Mouse (Mus musculus): ENCODE data around the gene Ubiad1. TPM values are rescaled to one million over a fixed set of nuclear protein-coding genes. Genes with fewer than 3 reads are reported as not detected.
A peak's percentile ranks its signal among the peaks of the same experiment; 100 is the strongest.

Gene Ubiad1
- polyA plus RNA-seq, 1 experiment from 2014 or later = 19.2 TPM

GRCm38 (mm10) chr4:148403402-148403801 is 41.2 kb downstream of the Ubiad1 start:
- no peak for TF ChIP-seq CTCF (IDR thresholded peaks at IDR 0.05; ENCODE audit: low read depth)
- Histone ChIP-seq H3K9ac (no peak overlapping the region), H3K27me3 (ENCODE audit: insufficient read depth, low read length) (peaks cover 35% of the 10 kb centered on the region), H3K4me2 (no peak overlapping the region), H3K27ac (ENCODE audit: low read depth) (no peak overlapping the region), H3K9me3 (ENCODE audit: low read depth, low read length) (no peaks in the 10 kb centered on the region), H3K36me3 (ENCODE audit: insufficient read depth) (no peaks in the 10 kb centered on the region), H3K4me1 (ENCODE audit: insufficient read depth) (no peaks in the 10 kb centered on the region), H3K4me3 (ENCODE audit: low read depth, low read length) (no peak overlapping the region)
- DNase-seq (no peak), ATAC-seq (ENCODE audit: insufficient read depth) (no peak)
- WGBS = 20% methylated on average over 12 of the region's 12 CpGs

GRCm38 (mm10) chr4:148399437-148400094 is 45.0 kb downstream of the Ubiad1 start:
- ATAC-seq (ENCODE audit: insufficient read depth) (no peak), DNase-seq (no peak)
- 71% methylated on average over 9 of the region's 9 CpGs for WGBS
- H3K4me1 ChIP-seq (ENCODE audit: insufficient read depth) = no peaks in the 10 kb centered on the region
- H3K27me3 ChIP-seq (ENCODE audit: insufficient read depth, low read length) = peaks cover 17% of the 10 kb centered on the region
- no peak overlapping the region for H3K4me2 ChIP-seq
- H3K36me3 ChIP-seq (ENCODE audit: insufficient read depth) = no peaks in the 10 kb centered on the region
- no peaks in the 10 kb centered on the region for H3K9me3 ChIP-seq (ENCODE audit: low read depth, low read length)
- H3K4me3 ChIP-seq (ENCODE audit: low read depth, low read length) = no peak overlapping the region
- H3K9ac ChIP-seq = no peak overlapping the region
- TF ChIP-seq CTCF (IDR thresholded peaks at IDR 0.05; ENCODE audit: low read depth) = 0 out of 2 replicates have a peak, but pooled peaks have one; percentile 10
- H3K27ac ChIP-seq (ENCODE audit: low read depth) = no peak overlapping the region

GRCm38 (mm10) chr4:148397531-148398287 is 46.9 kb downstream of the Ubiad1 start:
- no peak; the same call in 1 of the 2 replicates for TF ChIP-seq CTCF (IDR thresholded peaks at IDR 0.05; ENCODE audit: low read depth)

GRCm38 (mm10) chr4:148397113-148397512 is 47.5 kb downstream of the Ubiad1 start:
- no peak overlapping the region for H3K9ac ChIP-seq
- no peaks in the 10 kb centered on the region for H3K9me3 ChIP-seq (ENCODE audit: low read depth, low read length)
- H3K4me3 ChIP-seq (ENCODE audit: low read depth, low read length) = no peak overlapping the region
- H3K36me3 ChIP-seq (ENCODE audit: insufficient read depth) = no peaks in the 10 kb centered on the region
- no peak for DNase-seq
- no peak overlapping the region for H3K27ac ChIP-seq (ENCODE audit: low read depth)
- H3K4me1 ChIP-seq (ENCODE audit: insufficient read depth) = no peaks in the 10 kb centered on the region
- ATAC-seq (ENCODE audit: insufficient read depth) = no peak
- TF ChIP-seq CTCF (IDR thresholded peaks at IDR 0.05; ENCODE audit: low read depth) = no peak
- 73% methylated on average over 4 of the region's 4 CpGs for WGBS
- no peaks in the 10 kb centered on the region for H3K27me3 ChIP-seq (ENCODE audit: insufficient read depth, low read length)
- H3K4me2 ChIP-seq = no peak overlapping the region

More at GRCm38 (mm10) chr4:148397531-148398287, 46.9 kb downstream of the Ubiad1 start:
- no peak for DNase-seq
- Histone ChIP-seq H3K9me3 (ENCODE audit: low read depth, low read length) (no peaks in the 10 kb centered on the region), H3K27me3 (ENCODE audit: insufficient read depth, low read length) (no peaks in the 10 kb centered on the region), H3K4me1 (ENCODE audit: insufficient read depth) (no peaks in the 10 kb centered on the region), H3K27ac (ENCODE audit: low read depth) (no peak overlapping the region), H3K36me3 (ENCODE audit: insufficient read depth) (no peaks in the 10 kb centered on the region), H3K4me3 (ENCODE audit: low read depth, low read length) (no peak overlapping the region), H3K4me2 (no peak overlapping the region), H3K9ac (no peak overlapping the region)
- ATAC-seq (ENCODE audit: insufficient read depth) = no peak
- 74% methylated on average over 18 of the region's 18 CpGs for WGBS

GRCm38 (mm10) chr4:148395875-148396274 is 48.7 kb downstream of the Ubiad1 start:
- H3K27ac ChIP-seq (ENCODE audit: low read depth) = no peak overlapping the region
- DNase-seq (no peak), ATAC-seq (ENCODE audit: insufficient read depth) (no peak)
- H3K36me3 ChIP-seq (ENCODE audit: insufficient read depth) = no peaks in the 10 kb centered on the region
- WGBS = 77% methylated on average over 6 of the region's 6 CpGs
- no peak for TF ChIP-seq CTCF (IDR thresholded peaks at IDR 0.05; ENCODE audit: low read depth)
- H3K4me3 ChIP-seq (ENCODE audit: low read depth, low read length) = no peak overlapping the region
- H3K9me3 ChIP-seq (ENCODE audit: low read depth, low read length) = no peaks in the 10 kb centered on the region
- H3K9ac ChIP-seq = no peak overlapping the region
- no peaks in the 10 kb centered on the region for H3K27me3 ChIP-seq (ENCODE audit: insufficient read depth, low read length)
- no peak overlapping the region for H3K4me2 ChIP-seq
- H3K4me1 ChIP-seq (ENCODE audit: insufficient read depth) = no peaks in the 10 kb centered on the region

GRCm38 (mm10) chr4:148395198-148395597 is 49.4 kb downstream of the Ubiad1 start:
- ATAC-seq (ENCODE audit: insufficient read depth) (no peak), DNase-seq (no peak)

GRCm38 (mm10) chr4:148391714-148392310 is 52.8 kb downstream of the Ubiad1 start:
- Histone ChIP-seq H3K9ac (no peak overlapping the region), H3K4me3 (ENCODE audit: low read depth, low read length) (no peak overlapping the region), H3K4me2 (no peak overlapping the region), H3K27me3 (ENCODE audit: insufficient read depth, low read length) (no peaks in the 10 kb centered on the region), H3K27ac (ENCODE audit: low read depth) (no peak overlapping the region), H3K4me1 (ENCODE audit: insufficient read depth) (no peaks in the 10 kb centered on the region), H3K9me3 (ENCODE audit: low read depth, low read length) (no peaks in the 10 kb centered on the region), H3K36me3 (ENCODE audit: insufficient read depth) (no peaks in the 10 kb centered on the region)
- DNase-seq (no peak), ATAC-seq (ENCODE audit: insufficient read depth) (no peak)
- no peak for TF ChIP-seq CTCF (IDR thresholded peaks at IDR 0.05; ENCODE audit: low read depth)
- 62% methylated on average over 21 of the region's 21 CpGs for WGBS

More at GRCm38 (mm10) chr4:148395198-148395597, 49.4 kb downstream of the Ubiad1 start:
- Histone ChIP-seq H3K9me3 (ENCODE audit: low read depth, low read length) (no peaks in the 10 kb centered on the region), H3K4me1 (ENCODE audit: insufficient read depth) (no peaks in the 10 kb centered on the region), H3K27me3 (ENCODE audit: insufficient read depth, low read length) (no peaks in the 10 kb centered on the region), H3K36me3 (ENCODE audit: insufficient read depth) (no peaks in the 10 kb centered on the region), H3K4me3 (ENCODE audit: low read depth, low read length) (no peak overlapping the region), H3K9ac (no peak overlapping the region), H3K4me2 (no peak overlapping the region), H3K27ac (ENCODE audit: low read depth) (no peak overlapping the region)
- 38% methylated on average over 7 of the region's 7 CpGs for WGBS
- TF ChIP-seq CTCF (IDR thresholded peaks at IDR 0.05; ENCODE audit: low read depth) = no peak

Data from lung, embryonic 14.5 days (tissue).